Mouse (Mus musculus): ENCODE results near the gene Rbbp4. TPM values are rescaled to one million over a fixed set of nuclear protein-coding genes. Genes with fewer than 3 reads are reported as not detected.
"Not testable (repeated sequence)": the region's sequence is repeated elsewhere in the genome, so short reads cannot be mapped to it uniquely, and the experiment has no call there.

Rbbp4 gene
- polyA plus RNA-seq, 1 experiment = 64.5 TPM

DNA sequence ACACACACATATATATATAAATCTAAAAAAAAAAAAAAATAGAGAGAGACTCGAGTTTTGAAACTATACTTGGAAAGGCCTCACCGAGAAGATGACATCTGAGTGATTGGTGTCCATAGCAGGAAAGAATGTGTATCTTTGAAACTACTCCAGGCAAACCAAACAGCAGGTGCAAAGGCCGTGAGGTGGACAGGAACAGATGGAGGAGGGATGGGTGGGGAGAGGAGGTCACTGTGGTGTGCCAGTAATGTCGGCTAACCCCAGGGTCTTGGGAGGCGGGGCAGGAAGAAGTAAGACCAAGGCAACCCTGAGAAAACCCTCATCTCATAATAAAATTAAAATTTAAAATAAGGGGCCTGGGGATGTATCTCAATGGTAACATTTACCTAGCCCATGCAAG lies 40.7 kb upstream of the Rbbp4 start:
- TF ChIP-seq POLR2A (IDR thresholded peaks at IDR 0.05; ENCODE audit: extremely low read depth, insufficient read depth, low read length) (no peak), CTCF (IDR thresholded peaks at IDR 0.05; ENCODE audit: extremely low read depth, insufficient read depth, low read length) (no peak)
- Histone ChIP-seq H3K27ac (ENCODE audit: insufficient read depth, low read length) (no peak overlapping the region), H3K4me3 (ENCODE audit: insufficient read depth, low read length) (no peak overlapping the region), H3K4me1 (ENCODE audit: control insufficient read depth, insufficient read depth, low read length) (no peaks in the 10 kb centered on the region)

DNA sequence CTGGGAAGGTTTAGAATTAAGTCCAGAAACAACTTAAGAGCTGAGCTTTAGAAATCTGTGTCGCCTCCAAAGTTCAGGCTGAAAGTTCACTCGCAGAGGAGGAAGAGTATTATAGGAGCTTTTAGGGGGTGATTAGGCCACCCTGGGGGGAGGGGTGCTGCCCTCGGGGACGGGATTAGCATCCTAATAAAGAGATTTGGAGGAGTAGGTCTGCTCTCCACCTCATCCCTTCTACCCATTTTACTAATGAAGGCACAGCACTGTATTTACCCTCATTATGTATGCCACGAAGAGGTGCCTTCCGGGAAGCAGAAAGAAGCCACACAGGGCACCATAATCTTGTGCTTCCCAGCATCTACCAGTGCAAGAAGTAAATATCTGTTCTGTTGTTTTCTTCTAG lies 39.8 kb upstream of the Rbbp4 start:
- no peak overlapping the region for H3K4me3 ChIP-seq (ENCODE audit: insufficient read depth, low read length)
- no peak overlapping the region for H3K27ac ChIP-seq (ENCODE audit: insufficient read depth, low read length)
- H3K4me1 ChIP-seq (ENCODE audit: control insufficient read depth, insufficient read depth, low read length) = no peaks in the 10 kb centered on the region
- no peak for TF ChIP-seq CTCF (IDR thresholded peaks at IDR 0.05; ENCODE audit: extremely low read depth, insufficient read depth, low read length)
- no peak for TF ChIP-seq POLR2A (IDR thresholded peaks at IDR 0.05; ENCODE audit: extremely low read depth, insufficient read depth, low read length)

DNA sequence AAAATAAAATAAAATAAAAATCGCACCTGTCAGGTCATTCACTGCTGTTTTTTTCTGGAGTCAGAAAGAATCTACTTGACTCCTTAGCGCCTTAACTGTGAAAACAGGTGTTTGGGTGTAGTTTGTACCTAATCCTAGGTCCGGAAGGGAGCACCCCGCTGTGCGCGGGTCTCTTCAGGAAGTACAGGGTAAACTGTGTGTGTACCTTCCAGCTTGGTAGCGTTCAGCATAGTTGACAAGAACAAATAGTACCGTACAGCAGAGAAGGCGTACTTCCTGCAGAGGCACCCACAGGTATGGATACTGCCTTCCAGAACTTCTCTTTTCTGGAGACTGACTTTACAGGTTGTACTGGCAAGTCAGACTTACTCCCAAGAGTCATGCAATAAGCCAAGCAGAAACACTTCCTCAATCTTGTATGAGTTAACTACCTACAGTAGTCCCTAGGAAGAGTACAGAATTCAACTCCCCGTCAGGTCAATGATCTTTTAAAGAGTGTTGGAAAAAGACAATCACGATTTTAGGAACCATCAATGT lies 39.1 kb upstream of the Rbbp4 start:
- H3K27ac ChIP-seq (ENCODE audit: insufficient read depth, low read length) = no peak overlapping the region
- H3K4me3 ChIP-seq (ENCODE audit: insufficient read depth, low read length) = no peak overlapping the region
- H3K4me1 ChIP-seq (ENCODE audit: control insufficient read depth, insufficient read depth, low read length) = no peaks in the 10 kb centered on the region
- TF ChIP-seq CTCF (IDR thresholded peaks at IDR 0.05; ENCODE audit: extremely low read depth, insufficient read depth, low read length) (no peak), POLR2A (IDR thresholded peaks at IDR 0.05; ENCODE audit: extremely low read depth, insufficient read depth, low read length) (no peak)

DNA sequence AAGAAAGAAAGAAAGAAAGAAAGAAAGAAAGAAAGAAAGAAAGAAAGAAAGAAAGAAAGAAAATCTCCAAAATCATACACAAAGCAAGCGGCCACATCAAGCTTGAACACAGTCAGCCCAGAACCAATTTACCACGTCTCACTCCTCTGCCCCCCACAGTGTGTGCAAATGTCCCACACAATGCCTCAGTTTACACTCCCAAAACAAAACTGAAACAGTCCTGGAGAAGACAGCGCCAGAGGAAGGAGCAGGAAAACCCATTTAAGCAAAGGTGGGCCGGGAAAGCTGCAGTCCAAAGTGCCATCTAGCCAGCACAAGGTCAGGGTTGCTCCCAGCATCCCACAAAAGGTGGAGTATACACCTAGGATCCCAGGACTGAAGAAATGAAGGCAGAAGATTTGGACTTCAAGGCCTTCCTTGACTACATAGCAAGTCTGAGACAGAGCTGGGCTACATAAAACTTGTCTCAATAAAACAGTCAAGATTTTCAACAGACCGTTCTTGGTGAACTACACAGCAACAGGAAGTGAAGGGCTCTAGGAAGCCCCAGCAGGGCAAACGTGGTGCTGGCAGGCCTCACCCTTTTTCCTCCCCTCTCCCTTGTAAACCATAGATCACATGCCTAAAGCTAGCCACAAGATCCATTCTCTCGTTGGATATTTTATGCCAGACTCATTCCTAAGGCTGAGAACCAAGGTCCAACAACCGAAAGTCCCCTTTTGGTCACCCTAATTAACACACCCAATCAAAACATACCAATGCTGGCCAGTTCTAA lies 38.2 kb upstream of the Rbbp4 start:
- Histone ChIP-seq H3K4me1 (ENCODE audit: control insufficient read depth, insufficient read depth, low read length) (no peaks in the 10 kb centered on the region), H3K27ac (ENCODE audit: insufficient read depth, low read length) (no peak overlapping the region), H3K4me3 (ENCODE audit: insufficient read depth, low read length) (no peak overlapping the region)
- TF ChIP-seq POLR2A (IDR thresholded peaks at IDR 0.05; ENCODE audit: extremely low read depth, insufficient read depth, low read length) = no peak
- no peak for TF ChIP-seq CTCF (IDR thresholded peaks at IDR 0.05; ENCODE audit: extremely low read depth, insufficient read depth, low read length)

DNA sequence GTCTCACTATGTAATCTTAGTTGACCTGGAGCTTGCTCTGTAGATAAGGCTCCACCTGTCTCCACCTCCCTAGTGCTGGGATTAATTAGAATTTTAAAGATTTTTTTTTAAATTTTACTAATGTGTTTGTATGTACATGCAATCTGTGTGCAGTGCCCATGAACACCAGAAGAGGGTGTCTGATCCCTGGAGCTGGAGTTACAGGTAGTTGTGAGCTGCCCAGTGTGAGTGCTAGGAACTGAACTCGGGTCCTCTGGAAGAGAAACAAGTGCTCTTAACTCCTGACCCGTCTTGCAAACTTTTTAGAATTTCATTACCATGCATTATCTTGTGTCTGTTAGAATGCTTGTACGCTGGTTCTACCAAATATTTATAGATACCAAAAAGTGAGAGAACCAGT lies 36.2 kb upstream of the Rbbp4 start:
- H3K4me3 ChIP-seq (ENCODE audit: insufficient read depth, low read length) = no peak overlapping the region
- TF ChIP-seq POLR2A (IDR thresholded peaks at IDR 0.05; ENCODE audit: extremely low read depth, insufficient read depth, low read length) (no peak), CTCF (IDR thresholded peaks at IDR 0.05; ENCODE audit: extremely low read depth, insufficient read depth, low read length) (no peak)
- H3K4me1 ChIP-seq (ENCODE audit: control insufficient read depth, insufficient read depth, low read length) = no peaks in the 10 kb centered on the region
- H3K27ac ChIP-seq (ENCODE audit: insufficient read depth, low read length) = no peak overlapping the region

DNA sequence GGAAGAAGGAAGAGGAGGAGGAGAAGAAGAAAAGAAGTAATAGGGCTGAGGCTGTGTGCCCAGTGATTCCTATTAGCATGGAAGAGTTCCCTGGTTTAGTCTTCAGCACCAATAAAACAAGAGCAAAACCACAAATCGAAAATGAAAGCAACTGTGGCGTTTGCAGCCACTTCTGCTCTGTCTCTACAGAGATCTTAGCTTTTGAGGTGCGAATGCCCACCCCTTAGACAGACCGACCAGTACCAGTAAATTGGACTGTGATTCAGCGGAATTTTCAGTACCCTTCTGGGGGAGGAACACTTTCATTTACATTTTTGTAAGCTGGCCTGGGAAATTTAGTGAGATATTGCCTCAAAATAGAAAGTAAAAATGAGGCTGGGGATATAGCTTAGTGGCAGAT lies 30.1 kb upstream of the Rbbp4 start:
- H3K4me3 ChIP-seq (ENCODE audit: insufficient read depth, low read length) = no peak overlapping the region
- TF ChIP-seq CTCF (IDR thresholded peaks at IDR 0.05; ENCODE audit: extremely low read depth, insufficient read depth, low read length) (no peak), POLR2A (IDR thresholded peaks at IDR 0.05; ENCODE audit: extremely low read depth, insufficient read depth, low read length) (no peak)

DNA sequence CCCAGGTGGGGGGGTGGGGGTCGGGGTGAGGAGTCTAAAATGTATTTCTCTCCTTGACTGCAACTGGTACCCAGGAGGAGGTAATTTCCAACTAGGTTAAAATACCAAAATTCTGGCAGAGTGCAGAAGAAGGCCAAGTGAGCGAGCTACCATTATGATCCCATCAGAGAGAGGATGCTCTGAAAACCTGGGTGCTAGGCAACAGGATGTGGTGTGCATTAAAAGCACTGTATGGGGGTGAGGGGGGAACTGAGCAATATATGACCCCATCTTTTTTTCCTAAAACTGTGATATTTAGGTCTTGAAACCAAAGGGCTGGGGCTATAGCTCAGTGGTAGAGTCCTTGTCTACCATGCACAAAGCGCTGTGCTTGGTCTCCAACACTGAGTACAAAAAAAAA lies 29.2 kb upstream of the Rbbp4 start:
- H3K4me1 ChIP-seq (ENCODE audit: control insufficient read depth, insufficient read depth, low read length) = no peaks in the 10 kb centered on the region
- TF ChIP-seq POLR2A (IDR thresholded peaks at IDR 0.05; ENCODE audit: extremely low read depth, insufficient read depth, low read length) (no peak), CTCF (IDR thresholded peaks at IDR 0.05; ENCODE audit: extremely low read depth, insufficient read depth, low read length) (no peak)
- H3K27ac ChIP-seq (ENCODE audit: insufficient read depth, low read length) = no peak overlapping the region

More for the DNA sequence above, 30.1 kb upstream of the Rbbp4 start:
- Histone ChIP-seq H3K27ac (ENCODE audit: insufficient read depth, low read length) (no peak overlapping the region), H3K4me1 (ENCODE audit: control insufficient read depth, insufficient read depth, low read length) (no peaks in the 10 kb centered on the region)

DNA sequence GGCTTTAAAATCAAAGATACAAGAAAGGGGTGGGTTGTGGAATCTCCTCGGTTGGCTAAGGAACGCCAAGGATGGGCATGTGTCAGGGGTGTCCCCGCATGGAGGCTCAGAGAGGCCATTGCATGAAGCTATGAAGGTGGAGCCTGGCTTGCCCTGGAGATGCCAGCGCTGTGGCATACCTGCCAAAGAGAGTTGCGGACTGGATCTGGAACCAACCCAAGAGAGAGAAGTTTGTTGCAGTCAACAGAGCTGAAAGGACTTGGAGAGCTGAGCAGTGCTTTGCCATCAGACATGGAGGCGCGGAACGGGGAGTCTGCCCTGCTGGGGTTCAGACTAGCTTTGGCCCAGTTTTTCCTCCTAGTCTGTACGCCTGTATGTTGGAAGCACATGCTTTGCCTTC lies 28.3 kb upstream of the Rbbp4 start:
- Histone ChIP-seq H3K4me3 (ENCODE audit: insufficient read depth, low read length) (no peak overlapping the region), H3K4me1 (ENCODE audit: control insufficient read depth, insufficient read depth, low read length) (no peaks in the 10 kb centered on the region), H3K27ac (ENCODE audit: insufficient read depth, low read length) (no peak overlapping the region)
- TF ChIP-seq CTCF (IDR thresholded peaks at IDR 0.05; ENCODE audit: extremely low read depth, insufficient read depth, low read length) (no peak), POLR2A (IDR thresholded peaks at IDR 0.05; ENCODE audit: extremely low read depth, insufficient read depth, low read length) (no peak)

More for the DNA sequence above, 29.2 kb upstream of the Rbbp4 start:
- H3K4me3 ChIP-seq (ENCODE audit: insufficient read depth, low read length) = no peak overlapping the region

DNA sequence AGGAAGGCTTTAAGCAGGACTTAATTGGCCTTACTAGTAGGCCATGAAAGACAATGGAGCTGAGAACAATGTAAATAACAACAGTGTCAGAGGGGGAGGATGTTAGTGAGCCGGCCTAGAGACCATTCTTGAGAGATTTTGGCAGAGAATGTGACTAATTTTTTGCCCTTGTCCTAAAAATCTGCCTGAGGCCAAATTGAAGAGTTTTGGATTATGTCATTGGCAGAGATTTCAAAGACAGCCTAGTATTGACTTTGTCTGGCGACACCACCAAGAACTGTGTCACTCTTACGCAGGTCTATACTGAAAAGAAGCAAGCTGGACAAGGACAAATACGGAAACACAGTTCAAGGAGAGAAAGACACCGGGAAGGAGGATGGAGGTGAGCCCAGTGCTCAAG lies 27.6 kb upstream of the Rbbp4 start:
- H3K4me1 ChIP-seq (ENCODE audit: control insufficient read depth, insufficient read depth, low read length) = no peaks in the 10 kb centered on the region
- no peak overlapping the region for H3K27ac ChIP-seq (ENCODE audit: insufficient read depth, low read length)
- no peak for TF ChIP-seq CTCF (IDR thresholded peaks at IDR 0.05; ENCODE audit: extremely low read depth, insufficient read depth, low read length)
- TF ChIP-seq POLR2A (IDR thresholded peaks at IDR 0.05; ENCODE audit: extremely low read depth, insufficient read depth, low read length) = no peak
- no peak overlapping the region for H3K4me3 ChIP-seq (ENCODE audit: insufficient read depth, low read length)

DNA sequence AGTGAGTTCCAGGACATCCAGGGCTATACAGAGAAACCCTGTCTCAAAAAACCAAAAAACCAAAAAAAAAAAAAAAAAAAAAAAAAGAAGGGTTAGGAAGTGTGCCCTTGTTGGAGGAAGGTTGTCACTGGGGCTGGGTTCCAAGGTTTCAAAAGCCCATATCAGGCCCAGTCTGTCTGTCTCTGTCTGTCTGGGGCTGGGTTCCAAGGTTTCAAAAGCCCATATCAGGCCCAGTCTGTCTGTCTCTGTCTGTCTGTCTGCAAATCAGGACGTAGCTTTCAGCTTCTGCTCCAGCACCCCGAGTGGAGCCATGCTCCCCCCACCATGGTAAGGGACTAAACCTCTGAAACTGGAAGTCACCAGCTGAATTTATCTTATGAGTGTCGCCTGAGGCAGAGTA lies 27.1 kb upstream of the Rbbp4 start:
- not testable (repeated sequence) for H3K4me1 ChIP-seq (ENCODE audit: control insufficient read depth, insufficient read depth, low read length); H3K27ac ChIP-seq (ENCODE audit: insufficient read depth, low read length); H3K4me3 ChIP-seq (ENCODE audit: insufficient read depth, low read length)
